ENCODE assay signal across 26 mouse cellular contexts in the genomic region with DNA sequence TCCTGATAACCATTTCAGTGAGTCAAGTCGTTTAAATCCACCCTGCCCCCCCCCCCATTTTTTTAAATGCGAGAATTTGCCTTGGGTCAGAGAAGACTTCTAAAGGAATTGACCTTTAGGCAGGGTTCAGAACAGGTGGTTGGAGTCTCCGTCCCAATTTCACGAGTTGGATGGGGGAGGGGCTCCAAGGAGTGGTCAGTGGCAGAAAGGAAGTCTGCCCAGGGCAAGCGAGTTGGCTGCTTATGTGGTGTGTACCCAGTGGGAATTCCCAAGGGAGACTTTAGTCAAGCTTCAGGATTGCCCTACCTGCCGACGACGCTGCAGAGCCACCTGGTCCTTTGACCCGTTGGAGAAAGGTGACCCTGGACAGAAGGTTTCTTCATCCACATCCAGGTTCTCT. TPM values are rescaled to one million over a fixed set of nuclear protein-coding genes. Genes with fewer than 3 reads are reported as not detected.
DNase-seq lines count a peak whose midpoint lies in the region; TF ChIP-seq lines count a peak whose summit lies in the region.
"Had no signal": no experiment of that assay in that cellular context is flagged by ENCODE, and none has a peak within 500 bp of the region (broad histone marks: within the 10 kb centered on the region; RNA-seq: fewer than 3 reads in every experiment).

No protein-coding gene starts in this region.

- 0 out of 2 replicates have a peak, but pooled peaks cover 5% of the 10 kb centered on the region for H3K36me3 ChIP-seq in ES-Bruce4 (ENCODE audit: control insufficient read depth, insufficient read depth, low read length, poor library complexity, severe bottlenecking)

- TF ChIP-seq EP300 in ES-Bruce4 (IDR thresholded peaks at IDR 0.05; ENCODE audit: insufficient read depth, low read depth, low read length): 0 out of 2 replicates have a peak, but pooled peaks have one; percentile 25

- no peak for TF ChIP-seq POLR2A in ES-Bruce4 (IDR thresholded peaks at IDR 0.05; ENCODE audit: insufficient read depth, low read length)
- TF ChIP-seq POLR2A in bone marrow macrophage, adult 2 months (IDR thresholded peaks at IDR 0.05; ENCODE audit: borderline replicate concordance, low read depth, low read length): no peak

- peak; percentile 51 for DNase-seq in kidney, adult 9 months
- DNase-seq in kidney, postnatal 4 days: no peak
- DNase-seq in urinary bladder, postnatal 36 days (ENCODE audit: low spot score in 2 of 2): no peak
- DNase-seq in frontal cortex, postnatal 14 days (ENCODE audit: low spot score in 2 of 2): no peak
- DNase-seq: adrenal gland, adult 8-10 months; adrenal gland, postnatal 25 days; cerebellum, adult 18-20 months; cerebellum, adult 9-10 months; cerebellum, postnatal 14 days; gastrocnemius, adult 2 months; gastrocnemius, postnatal 14 days; heart, adult 11 months; heart, postnatal 10 days; heart, postnatal 36 days had no signal

- H3K9ac ChIP-seq in ES-Bruce4 (ENCODE audit: low read depth, poor library complexity, severe bottlenecking): no peak overlapping the region
- H3K9ac ChIP-seq: forebrain, embryonic 13.5 days; heart, embryonic 12.5 days; heart, embryonic 15.5 days; hindbrain, embryonic 13.5 days had no signal

- no peak for TF ChIP-seq CTCF in ES-Bruce4 (IDR thresholded peaks at IDR 0.05; ENCODE audit: low read depth, low read length)
- no peak for TF ChIP-seq CTCF in bone marrow macrophage, adult 2 months (IDR thresholded peaks at IDR 0.05; ENCODE audit: low read depth, low read length)

- H3K9me3 ChIP-seq in ES-Bruce4 (replicated peaks; ENCODE audit: control insufficient read depth, insufficient read depth, low read length, poor library complexity, severe bottlenecking): no peaks in the 10 kb centered on the region
- H3K9me3 ChIP-seq: forebrain, embryonic 10.5 days; forebrain, embryonic 13.5 days; heart, embryonic 12.5 days; heart, embryonic 15.5 days; hindbrain, embryonic 10.5 days; hindbrain, embryonic 13.5 days had no signal

- H3K27me3 ChIP-seq in ES-Bruce4 (ENCODE audit: control insufficient read depth, insufficient read depth, low read length, poor library complexity, severe bottlenecking): no peaks in the 10 kb centered on the region
- H3K27me3 ChIP-seq: forebrain, embryonic 13.5 days; heart, embryonic 12.5 days; heart, embryonic 15.5 days; hindbrain, embryonic 13.5 days had no signal

- no peak overlapping the region for H3K27ac ChIP-seq in ES-Bruce4 (ENCODE audit: insufficient read depth, low read length)
- peak overlapping the region; percentile 99 for H3K27ac ChIP-seq in bone marrow macrophage, adult 2 months (ENCODE audit: insufficient read depth, low read depth, low read length)
- H3K27ac ChIP-seq: forebrain, embryonic 10.5 days; forebrain, embryonic 13.5 days; heart, embryonic 15.5 days; hindbrain, embryonic 10.5 days; hindbrain, embryonic 13.5 days had no signal

- peaks cover 2% of the 10 kb centered on the region for H3K4me1 ChIP-seq in ES-Bruce4 (ENCODE audit: control insufficient read depth, insufficient read depth, low read length)
- peaks cover 44% of the 10 kb centered on the region for H3K4me1 ChIP-seq in bone marrow macrophage, adult 2 months (ENCODE audit: control insufficient read depth, insufficient read depth, low read length)
- H3K4me1 ChIP-seq: forebrain, embryonic 13.5 days; hindbrain, embryonic 13.5 days had no signal

- H3K4me3 ChIP-seq in ES-Bruce4 (ENCODE audit: low read depth, low read length): no peak overlapping the region
- H3K4me3 ChIP-seq in bone marrow macrophage, adult 2 months (ENCODE audit: insufficient read depth, low read length): no peak overlapping the region
- H3K4me3 ChIP-seq: forebrain, embryonic 10.5 days; forebrain, embryonic 13.5 days; gastrocnemius, adult 2 months; heart, embryonic 12.5 days; heart, embryonic 15.5 days; hindbrain, embryonic 10.5 days; hindbrain, embryonic 13.5 days had no signal

RNA-seq across cellular contexts. Expression of a gene that starts 10.2 kb away (rescaled TPM):
- not detected in 2 replicates for polyA plus RNA-seq in ES-Bruce4 (2011; ENCODE audit: insufficient read depth, insufficient read length, low read depth, missing spikeins)
- 2.1 TPM in 1 of 2 replicates, not detected in the other for polyA plus RNA-seq in bone marrow macrophage, adult 2 months (2012; ENCODE audit: insufficient read depth, insufficient read length, missing spikeins)
- polyA plus RNA-seq: activated CD4-positive, CD25-positive, alpha-beta regulatory T cell, adult 4 months; CD4-positive, CD25-positive, alpha-beta regulatory T cell, adult 4 months; forebrain, embryonic 13.5 days; forebrain, embryonic 16.5 days had no signal

RNA-seq across cellular contexts. Expression of a gene that starts 50.6 kb away (rescaled TPM):
- 5.1 and 5.2 TPM in 2 replicates for polyA plus RNA-seq in ES-Bruce4 (2011; ENCODE audit: insufficient read depth, insufficient read length, low read depth, missing spikeins)
- polyA plus RNA-seq in bone marrow macrophage, adult 2 months (2012; ENCODE audit: insufficient read depth, insufficient read length, missing spikeins): 0.34 and 0.43 TPM in 2 replicates
- polyA plus RNA-seq: activated CD4-positive, CD25-positive, alpha-beta regulatory T cell, adult 4 months; C2C12; CD4-positive, CD25-positive, alpha-beta regulatory T cell, adult 4 months had no signal
